Mouse (Mus musculus) cerebellum, adult 2 months (tissue): ENCODE results near the gene Cdh20.

Source experiments
- CTCF ChIP-seq: fragments of 200-500 bp; IDR thresholded peaks from 2 replicates; pipeline ENCODE4 v1.5.1; 2011; ENCODE audit warnings: low read depth, mild to moderate bottlenecking, control low read depth, low read length, moderate library complexity, borderline replicate concordance; ENCODE audit not compliant: insufficient read depth
- POLR2A ChIP-seq: fragments of 200-500 bp; IDR thresholded peaks from 2 replicates; pipeline ENCODE4 v1.6.1; 2011; ENCODE audit warnings: low read length, control low read depth, borderline replicate concordance; ENCODE audit not compliant: insufficient read depth

DNA sequence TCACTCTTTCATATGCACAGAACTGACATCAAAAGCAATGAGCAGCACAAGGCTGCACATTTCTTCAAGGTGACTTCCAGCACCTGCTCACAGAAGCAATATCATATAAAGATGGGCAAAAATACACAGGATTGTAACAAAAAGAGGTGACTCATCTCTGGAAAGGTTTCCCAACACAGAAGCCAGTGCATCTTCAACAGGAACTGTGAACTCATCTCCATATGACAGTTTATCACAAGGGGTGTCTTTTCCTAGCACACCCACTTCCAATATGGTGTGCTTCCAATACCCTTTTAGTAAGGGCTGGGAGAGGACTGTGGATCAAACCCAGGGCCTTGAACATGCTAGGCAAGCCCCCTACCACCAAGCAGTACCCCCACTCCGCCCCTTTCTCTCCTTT lies 211.9 kb downstream of the Cdh20 start:
- TF ChIP-seq CTCF: no peak
- no peak for TF ChIP-seq POLR2A
